Mouse (Mus musculus): Measurements from ENCODE around the gene Cfap97d1.

GRCm38 (mm10) chr11:101953441-101953840 lies 30.6 kb upstream of the Cfap97d1 start:
- TF ChIP-seq CTCF (IDR thresholded peaks at IDR 0.05; ENCODE audit: low read depth, low read length) (no peak), TAL1 (conservative IDR thresholded peaks at IDR 0.05; ENCODE audit: low read depth, low read length) (no peak), GATA1 (IDR thresholded peaks at IDR 0.05; ENCODE audit: borderline replicate concordance, low read length) (no peak), POLR2AphosphoS5 (IDR thresholded peaks at IDR 0.05; ENCODE audit: insufficient replicate concordance, low read depth, low read length) (no peak), GATA2 (IDR thresholded peaks at IDR 0.05; ENCODE audit: borderline replicate concordance, low read depth, low read length) (no peak)
